Mouse (Mus musculus): Measurements from ENCODE around the gene Smurf2.
A peak's percentile ranks its signal among the peaks of the same experiment; 100 is the strongest.

The Smurf2 gene

GRCm38 (mm10) chr11:106770195-106770974 is 150.1 kb downstream of the Smurf2 start:
- DNase-seq, result peak; percentile 83

All from thymus, postnatal 4 days (tissue).